Mouse (Mus musculus): Measurements from ENCODE around the gene Hjurp. TPM values are rescaled to one million over a fixed set of nuclear protein-coding genes. Genes with fewer than 3 reads are reported as not detected.

Hjurp gene
- total RNA-seq, 2 experiments from 2014 or later = 10.6 to 11.0 TPM

DNA sequence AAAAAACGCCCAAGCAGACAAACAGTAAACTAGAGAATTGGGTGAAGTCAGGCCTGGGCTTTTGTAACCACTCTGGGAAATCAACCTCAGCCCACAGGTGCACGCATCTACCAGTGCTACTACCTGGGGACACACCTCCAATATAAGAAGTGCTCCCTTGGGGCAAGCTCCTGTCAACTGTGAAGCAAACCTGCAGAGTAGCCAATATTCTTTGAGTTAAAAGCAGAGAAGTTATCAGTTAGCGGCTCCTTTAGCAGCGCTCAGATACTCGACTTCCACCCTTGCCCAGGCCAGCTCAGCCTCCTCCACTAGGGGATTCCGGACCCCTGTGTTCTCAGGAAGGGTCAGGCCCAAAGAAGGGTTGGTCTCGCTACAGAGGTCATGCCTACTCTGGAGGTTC is 15.7 kb downstream of the Hjurp start:
- no peak for DNase-seq

DNA sequence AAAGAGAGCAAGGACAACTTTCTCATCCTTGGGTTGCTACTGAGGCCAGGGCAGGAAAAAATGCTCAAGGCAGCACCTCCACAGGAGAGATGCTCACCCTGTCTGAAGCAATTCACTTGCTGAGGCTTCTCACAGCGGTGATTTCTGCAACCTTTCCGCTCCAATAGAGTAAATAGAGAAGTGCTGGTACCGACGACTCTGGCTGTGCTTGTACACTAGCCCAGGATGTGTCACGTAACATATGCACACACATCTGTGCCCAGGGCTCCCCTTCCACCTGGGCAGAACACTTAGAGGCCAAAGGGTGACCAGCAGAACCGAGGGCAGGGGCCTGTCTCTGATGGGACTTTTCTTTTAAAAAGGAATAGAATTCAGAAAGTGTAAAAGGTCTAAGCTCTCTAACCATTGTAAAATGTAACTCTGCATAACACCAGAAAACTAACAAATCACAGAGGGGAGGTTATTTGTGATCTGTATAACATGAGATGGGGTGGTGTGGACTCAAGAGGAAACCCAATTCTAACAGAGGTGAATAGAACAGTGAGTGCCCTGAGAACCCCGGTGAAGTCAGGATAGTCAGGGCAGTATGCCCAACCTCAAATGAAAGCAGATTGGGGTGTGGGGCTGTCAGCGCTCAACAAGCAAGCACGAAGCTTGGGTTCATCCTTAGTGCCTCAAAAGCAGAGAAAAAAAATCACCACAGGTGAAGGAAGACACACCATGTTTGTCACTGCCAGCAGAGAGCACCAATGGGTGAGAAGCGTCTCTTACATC is 16.6 kb downstream of the Hjurp start:
- no peak for DNase-seq

DNA sequence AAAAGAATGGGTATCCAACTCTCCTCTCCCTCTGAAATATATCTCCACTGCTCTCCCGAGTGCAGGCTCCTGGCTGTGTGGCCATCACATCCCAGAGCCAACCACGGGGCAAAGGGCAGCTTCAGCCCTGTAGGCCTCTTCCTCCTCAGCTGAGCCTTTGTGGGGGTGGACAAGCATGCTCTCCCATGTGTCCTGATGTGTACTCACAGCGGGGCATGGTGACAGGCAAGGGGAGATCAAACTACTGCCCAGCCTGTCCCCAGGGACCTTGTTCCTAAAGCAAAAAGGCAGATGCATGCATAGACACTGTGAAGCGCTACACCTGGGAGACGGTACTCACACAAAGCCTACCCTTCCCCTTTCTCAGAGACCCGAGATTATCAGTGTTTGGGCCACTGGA is 17.3 kb downstream of the Hjurp start:
- DNase-seq = peak in 1 of 2 experiments; percentile 58

DNA sequence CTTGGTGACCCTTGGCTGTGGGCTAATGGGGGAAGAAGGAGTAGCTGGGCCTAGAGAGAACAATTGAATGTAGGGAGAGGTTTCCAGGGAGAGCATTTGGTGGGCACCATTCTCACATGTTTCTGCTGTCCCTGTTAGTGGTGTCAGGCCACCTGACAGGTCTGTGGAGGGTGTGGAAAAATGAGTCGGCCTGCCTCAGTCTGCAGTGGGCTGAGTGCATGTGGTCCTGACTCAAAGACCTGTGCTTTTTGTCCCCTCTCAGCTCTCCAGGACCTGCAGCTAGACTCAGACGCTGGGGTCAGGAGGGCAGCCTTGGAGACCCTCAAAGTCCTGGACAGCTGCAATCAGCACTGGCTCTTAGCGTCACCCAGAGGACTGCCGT is 17.8 kb downstream of the Hjurp start:
- DNase-seq = no peak

DNA sequence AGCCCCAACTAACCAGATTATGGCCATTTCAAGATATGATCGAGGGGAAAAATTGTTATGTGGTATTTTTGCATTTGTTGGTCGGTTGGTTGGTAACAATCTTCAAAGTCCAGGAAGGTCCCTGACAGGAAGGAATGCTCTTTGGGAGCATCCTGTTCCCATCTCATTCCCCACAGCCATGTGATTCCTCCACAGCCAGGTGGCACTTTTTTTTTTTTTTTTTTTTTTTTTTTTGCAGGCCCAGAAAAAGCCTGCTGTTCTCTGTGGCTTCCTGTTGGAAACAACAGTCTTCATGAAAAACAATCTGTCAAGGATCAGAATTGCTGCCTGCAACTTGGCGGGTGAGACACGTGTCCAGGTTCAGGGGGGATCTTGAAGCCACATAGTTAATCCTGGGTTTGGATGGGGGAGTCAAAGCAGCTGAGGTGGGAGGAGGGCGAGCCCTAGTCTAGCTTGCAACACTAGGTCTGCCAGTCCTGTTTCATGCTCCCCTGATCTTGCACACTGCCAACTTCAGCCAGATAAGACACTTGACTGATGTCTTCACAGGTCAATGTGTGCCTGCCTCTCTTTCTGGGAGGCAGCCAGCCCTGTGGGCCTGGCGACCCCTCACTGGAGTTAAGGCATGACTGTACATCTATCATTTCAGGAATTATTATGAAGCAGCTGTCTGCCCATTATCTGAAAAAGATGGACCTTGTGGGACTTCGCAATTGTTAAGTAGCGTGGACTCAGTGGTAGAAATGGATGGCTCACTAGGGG is 18.4 kb downstream of the Hjurp start:
- DNase-seq = peak in 1 of 2 experiments; percentile 75

DNA sequence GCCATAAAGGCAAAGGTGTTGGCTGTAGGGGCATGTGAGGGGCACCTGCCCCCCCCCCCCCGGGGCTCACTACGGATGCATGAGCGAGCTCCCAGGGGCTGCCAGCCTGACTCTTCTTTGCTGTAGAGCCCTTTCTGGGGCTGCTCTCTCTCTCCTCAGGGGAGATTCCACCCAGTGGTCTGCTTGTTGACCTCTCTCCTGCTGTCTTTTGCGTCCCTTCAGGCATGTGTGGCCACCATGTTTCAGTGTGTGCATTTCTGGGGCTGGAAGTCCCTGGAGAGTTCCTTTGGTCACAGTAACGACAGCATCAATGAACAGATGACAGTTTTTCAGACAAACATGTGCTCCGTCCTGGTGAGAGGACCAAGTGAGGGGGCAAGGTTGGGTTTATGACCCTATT is 19.1 kb downstream of the Hjurp start:
- no peak for DNase-seq

DNA sequence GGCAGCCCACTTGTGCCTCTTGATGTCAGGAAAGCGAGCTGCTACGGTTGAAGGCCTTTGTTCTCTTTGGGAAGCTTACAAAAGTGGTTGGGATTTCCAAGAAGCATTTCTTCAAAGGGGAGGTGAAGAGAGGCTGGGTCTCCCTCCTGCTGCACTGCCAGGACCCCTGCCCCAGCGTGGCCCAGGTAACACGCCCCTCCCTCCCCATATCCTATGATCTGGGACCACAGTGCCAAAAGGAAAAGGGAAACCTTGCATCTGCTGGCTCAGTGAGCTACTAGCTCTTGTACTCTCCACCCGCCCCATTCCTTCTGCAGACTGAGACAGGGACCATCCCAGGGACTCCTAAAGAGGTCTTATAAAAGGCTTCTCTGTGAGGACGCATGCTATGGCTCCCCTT is 19.8 kb downstream of the Hjurp start:
- no peak for DNase-seq

DNA sequence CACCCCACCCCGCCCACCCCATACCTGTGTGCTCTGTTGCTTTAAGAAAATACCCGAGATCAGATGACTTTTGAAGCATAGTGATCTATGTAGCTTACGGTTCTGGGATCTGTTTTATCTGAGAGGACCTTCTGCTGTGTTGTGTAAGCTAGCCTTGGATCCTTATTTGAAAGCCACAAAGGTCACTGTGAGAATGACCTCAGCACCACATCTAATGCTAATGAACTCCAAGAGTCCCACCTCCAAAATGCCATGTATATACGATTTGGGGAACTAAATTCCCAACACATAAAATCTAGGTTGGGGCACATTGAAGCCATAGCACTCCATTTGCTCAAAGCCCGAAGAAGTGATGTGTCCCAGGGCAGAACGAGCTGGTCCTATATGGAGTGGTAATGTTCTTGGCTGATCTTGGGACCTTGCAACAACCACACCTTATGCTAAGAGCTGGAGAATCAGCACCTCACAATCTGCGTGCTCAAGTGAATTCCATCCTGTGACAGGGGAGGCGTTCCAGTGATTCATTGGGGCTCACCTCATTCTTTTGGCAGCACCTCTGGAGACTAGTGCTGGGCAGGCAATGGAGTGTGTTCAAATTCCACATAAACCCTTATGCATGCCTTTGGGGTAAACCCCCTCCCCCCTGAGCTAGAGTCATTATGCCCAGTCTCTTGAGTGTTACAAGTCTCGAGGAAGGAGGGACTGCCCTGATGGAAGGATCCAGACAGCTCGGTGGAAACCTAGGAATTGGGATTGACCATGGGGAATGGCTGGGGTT is 20.4 kb downstream of the Hjurp start:
- DNase-seq = peak in 1 of 2 experiments; percentile 42

DNA sequence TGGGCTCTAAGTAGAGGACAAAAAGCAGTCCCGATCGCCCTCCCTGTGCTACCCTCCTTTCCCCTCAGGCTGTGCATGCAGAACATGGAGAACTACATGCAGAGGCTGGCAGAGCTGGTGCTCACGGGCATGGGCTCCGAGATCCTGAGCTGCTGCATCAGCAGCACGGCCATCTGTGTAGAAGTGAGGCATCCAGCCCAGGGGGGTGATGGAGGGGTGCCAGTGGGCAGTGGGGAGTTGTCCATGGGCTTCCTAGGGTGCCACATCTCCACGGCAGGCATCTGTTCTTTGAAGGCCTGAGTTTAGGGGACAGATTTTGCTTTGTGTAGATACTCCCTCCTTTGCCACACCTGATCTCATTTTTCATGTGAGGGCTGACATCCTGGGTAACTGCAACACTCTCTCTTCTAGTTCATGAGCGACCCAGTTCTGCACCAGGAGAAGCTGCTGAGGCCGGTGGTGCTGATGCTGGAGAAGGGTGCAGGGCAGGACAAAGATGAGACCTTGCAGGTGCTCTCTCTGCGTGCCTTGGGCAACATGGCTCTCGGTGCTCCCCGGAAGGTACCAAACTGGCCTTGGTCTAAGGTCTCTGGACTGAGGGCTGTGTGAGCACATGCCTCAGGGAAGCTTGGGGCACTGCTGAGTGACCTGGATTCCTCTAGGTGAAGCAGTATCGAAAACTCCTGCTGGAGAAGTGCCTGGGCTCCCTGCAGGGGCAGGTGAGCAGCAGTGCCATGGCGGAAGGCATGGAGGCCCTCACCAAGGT is 21.3 kb downstream of the Hjurp start:
- DNase-seq = no peak

DNA sequence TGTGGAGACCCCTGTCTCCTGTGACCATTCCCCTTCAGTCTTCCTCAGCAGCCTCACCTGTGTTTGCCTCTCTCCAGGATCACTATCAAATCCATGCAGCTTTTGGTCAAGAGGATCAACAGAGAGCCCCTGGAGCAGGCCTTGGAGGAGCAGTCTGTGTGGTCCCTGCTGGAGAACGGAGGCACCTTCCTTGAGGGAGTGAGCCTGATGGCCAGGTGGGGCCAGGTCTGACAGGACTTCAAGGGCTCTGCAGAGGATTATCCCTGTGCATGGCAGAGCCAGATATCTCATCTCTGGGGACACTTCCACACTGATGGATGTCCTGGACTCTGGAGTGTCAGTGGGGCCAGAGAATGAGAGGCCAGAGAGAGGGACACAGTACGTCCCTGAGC is 22.0 kb downstream of the Hjurp start:
- DNase-seq = no peak

DNA sequence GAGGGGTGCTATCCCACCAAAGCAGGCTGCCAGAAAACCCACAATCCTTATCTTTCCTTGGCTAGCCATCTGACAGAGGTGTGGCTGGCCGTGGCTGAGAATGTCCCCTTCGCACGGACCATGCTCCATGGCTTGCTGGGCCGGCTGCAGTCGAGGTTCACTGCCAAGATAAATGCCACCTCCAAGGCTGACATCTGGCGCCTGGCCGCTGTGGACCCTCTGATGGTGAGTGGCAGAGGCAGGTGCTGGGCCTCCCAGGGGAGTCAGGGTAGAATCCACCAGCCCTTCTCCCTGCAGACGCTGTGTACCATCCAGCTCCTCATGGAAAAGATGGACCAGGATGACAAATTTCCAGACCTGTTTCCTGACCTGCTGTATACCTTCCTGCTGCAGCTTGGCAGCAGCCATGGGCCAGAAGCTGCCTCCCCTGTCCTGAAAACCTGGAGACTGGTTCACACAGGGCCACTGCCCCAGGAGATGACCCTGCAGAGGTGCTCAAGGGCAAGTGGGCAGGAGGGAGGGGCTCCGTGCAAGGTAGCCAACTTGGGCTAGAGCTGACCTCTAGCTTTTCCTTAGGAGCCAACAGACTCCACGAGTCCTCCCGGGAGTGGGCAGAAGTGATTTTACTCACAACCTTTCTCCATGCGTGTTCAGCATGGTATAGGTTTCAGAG is 22.5 kb downstream of the Hjurp start:
- no peak for DNase-seq

DNA sequence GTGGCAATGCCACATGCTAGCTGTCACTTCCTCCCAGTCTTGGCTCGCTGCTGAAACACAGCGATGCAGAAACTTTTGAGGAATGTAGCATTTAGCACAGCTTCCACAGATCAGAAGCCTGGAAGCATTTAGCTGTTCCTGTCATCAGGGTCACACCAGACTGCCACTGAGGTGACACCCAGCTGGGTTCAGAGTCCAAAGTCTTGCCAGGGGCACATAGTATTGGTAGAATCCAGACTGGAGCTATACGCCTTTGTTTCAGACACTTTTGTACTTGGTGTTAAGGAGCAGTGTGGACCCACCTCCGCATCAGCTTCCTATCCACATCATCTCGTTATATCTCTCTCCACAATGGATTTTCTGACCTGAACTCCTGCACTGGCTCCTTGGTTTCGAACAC is 23.9 kb downstream of the Hjurp start:
- no peak for DNase-seq

DNA sequence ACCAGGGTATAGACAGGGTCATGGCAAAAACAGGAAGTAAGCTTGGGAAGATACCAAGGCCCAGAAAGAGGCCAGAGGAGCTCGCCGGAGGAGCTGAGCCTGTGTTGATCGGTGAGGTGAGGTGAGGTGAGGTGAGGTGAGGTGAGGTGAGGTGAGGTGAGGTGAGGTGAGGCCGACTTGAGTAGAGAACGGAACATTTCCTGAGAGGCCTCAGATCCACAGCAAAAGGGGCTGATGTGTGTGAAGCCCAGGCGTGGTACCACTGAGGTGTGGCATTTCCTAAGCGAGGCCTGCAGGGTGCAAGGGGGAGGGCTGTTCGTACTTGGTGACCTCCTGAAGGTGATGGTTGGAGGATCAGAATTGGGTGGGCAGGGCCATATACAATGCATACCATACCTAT is 24.3 kb downstream of the Hjurp start:
- no peak for DNase-seq

DNA sequence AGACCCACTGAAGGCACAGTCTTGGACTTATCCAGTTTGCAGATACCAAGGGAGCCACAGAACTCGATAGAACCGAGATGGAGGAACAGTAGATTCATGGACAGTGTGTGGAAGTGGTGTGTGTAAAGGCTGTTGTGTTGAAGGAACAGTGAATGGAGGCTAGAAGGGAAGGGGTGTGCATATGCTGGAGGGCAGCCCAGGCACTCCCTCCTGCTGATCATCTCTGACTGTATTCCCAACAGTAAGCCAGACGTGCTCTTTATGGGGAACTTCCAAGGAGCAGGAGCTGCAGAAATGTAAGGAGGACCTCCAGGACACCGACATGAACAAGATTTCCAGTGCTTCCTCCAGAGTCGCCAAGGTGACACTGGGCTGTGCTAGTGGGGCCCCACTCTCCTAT is 27.4 kb downstream of the Hjurp start:
- no peak for DNase-seq

DNA sequence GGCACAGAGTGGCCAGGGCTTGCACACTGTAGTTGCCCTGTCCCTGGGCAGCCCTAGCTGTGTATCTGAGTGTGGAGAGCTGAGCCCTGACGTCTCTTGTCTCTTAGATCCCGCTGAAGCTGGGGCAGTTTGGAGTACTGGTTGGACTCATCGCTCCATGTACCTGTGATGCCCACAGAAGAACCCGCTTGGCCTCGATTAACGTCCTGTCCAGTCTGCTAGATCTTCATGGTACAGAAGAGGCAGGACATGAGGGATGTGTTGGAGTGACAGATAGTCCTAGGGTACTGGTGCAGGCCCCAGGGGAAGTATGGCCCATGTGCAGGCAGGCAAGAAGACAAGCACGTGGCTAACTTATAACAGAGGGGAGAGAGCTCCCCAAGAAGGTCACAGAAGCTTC is 27.8 kb downstream of the Hjurp start:
- no peak for DNase-seq

DNA sequence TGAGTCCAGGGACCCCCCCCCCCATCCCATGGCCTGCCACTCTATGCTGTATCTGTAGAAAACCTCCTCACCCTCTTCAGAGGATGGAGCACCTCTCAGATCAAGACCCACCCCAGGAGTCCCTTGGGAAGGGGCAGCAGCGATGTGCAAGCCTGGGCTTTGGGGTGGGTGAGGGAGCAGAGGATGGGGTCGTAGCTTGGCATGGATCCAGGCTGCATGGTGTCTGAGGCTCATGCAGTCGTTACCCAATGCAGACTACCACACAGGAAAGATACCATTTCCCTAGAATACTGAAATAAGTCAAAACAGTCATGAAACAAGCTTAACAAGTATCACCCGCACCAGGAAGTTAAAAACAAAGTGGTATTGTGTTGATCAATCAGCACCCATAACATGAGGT is 28.8 kb downstream of the Hjurp start:
- no peak for DNase-seq

DNA sequence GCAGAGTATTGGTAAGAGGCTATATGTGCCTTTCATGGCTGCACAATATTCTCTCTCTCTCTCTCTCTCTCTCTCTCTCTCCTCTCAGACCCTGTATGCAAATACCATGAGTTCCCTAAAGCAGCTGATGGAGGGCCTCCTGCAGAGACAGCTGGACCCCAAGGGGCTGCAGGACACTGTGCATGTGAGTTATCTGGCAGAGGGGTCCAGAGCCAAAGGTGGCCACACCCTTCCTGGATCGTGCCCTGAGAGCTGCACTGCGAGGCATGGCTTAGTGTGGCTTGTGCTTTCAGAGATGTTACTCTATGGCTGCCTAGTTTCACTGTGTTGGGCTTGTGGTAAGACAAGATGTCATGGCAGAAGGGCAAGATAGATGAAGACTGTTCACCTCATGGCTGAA is 29.8 kb downstream of the Hjurp start:
- no peak for DNase-seq

DNA sequence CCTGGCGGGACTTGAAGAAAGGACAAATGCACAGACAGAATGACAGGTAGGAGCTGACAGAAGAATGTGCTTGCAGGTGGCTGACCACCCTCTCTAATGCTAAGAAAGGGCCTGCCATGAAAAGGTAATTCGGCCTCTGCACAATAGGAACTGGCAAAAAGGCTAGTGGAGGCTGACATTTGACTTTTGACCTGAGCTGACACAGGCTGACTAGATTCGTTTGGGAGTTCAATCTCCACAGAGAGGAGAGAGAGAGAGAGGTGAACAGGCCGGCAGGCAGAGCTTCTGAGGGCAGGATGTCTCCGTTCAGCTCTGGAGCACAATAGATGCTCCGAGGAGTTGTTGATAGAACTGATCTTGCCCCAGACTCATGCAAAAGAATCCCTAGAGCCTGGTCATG is 31.0 kb downstream of the Hjurp start:
- DNase-seq = no peak

DNA sequence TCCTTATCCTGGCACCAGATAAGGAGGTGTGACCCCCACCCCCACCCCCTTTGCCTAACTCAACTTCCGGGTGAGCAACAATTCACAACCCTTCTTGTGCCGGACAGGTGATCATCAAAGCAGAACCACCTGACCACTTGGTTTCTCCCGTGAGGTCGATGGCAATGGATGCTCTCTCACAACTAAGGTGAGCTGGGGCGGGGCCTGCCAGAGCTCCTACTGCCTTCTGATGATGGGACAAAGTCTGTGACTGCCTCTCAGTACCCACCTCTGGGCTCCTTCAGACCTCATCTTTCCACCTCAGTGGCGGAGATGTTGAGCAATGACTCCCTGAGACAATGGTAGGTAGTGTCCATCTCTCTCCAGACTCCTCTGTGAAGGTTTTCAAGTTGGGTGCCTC is 31.6 kb downstream of the Hjurp start:
- DNase-seq = no peak

DNA sequence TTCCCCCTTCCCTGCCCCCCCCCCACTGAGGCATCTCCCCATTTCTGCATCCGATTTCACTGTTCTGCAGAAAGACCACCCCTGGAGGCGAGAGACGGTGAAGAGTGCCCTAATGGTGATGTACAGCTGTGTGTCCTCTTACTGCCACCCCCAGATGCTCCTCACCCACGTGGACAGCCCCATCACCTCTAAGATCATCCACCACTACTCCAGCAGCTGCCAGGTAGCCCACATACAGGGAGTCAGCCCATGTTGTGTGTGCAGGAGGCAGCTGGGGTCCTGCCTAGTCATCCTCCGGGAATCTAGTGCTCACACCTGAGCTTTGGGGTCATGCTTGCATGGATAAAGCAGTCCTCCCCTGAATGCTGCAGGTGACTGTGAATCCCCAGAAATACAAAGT is 33.6 kb downstream of the Hjurp start:
- no peak for DNase-seq

DNA sequence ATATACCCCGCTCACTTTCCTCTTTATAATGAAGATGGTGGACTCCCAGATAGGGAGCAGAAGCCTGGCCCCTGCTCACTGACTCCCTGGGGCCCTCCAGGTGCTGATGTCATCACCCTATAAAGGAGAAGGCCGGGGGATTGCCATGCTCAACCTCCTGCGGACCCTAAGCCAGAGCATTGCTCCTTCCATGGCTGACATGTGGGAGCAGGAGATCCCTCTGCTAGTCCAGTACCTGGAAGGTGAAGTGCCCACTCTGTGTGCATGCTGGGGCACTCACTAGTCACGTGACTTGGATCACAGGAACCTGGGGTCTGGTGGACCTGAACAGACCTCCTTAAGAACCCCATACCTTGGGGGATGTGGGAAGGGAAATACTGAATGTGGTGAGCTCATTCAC is 36.9 kb downstream of the Hjurp start:
- DNase-seq = no peak

DNA sequence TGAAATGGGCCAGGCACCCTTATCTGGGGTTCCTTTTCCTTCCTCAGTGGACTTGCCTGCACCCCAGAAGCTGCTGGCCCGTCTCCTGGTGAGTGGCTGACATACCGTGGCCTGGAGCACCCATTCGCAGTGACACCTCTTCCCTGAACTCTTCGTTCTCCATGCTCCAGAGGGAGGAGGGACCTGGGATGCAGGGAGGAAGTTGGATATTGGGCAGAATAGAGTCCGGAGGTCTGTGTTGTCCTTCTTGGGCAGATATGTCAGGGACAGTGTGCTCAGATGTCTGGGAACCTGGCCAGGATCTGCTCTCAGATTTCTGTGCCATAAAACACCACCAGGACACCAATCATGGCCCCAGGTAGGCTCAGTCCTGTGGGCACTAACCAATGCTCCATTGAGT is 37.4 kb downstream of the Hjurp start:
- DNase-seq = no peak
